Mouse (Mus musculus) olfactory bulb, adult 2 months (tissue): ENCODE results near the gene Paqr4.

Experiments
- CTCF ChIP-seq: fragments of 200-500 bp; IDR thresholded peaks from 2 replicates; pipeline ENCODE4 v1.5.1; 2012; ENCODE audit warnings: low read depth, mild to moderate bottlenecking, low read length, moderate library complexity; ENCODE audit not compliant: insufficient read depth
- POLR2A ChIP-seq: fragments of 200-500 bp; IDR thresholded peaks from 2 replicates; pipeline ENCODE4 v1.6.1; 2012; ENCODE audit warnings: mild to moderate bottlenecking, low read depth, low read length, moderate library complexity; ENCODE audit not compliant: insufficient read depth

DNA sequence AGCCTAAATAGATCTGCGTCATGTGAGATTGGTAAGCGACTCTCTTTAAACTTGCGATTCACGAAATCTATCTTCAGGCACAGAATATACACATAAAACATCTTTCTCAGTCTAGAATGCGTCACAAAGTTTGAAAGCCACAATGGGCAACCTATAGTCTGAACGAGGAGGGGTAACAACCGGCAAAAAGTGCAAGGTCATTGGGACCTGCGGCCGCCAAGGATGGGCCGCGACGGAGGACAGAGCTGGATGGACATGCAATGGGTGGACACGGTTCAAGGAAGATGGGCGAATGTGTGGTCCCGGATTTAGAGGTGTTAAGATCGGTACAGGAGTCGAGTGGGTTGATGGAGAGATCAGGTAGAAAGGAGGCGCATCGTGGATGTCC is 30.2 kb upstream of the Paqr4 start:
- TF ChIP-seq CTCF (no peak), POLR2A (no peak)
